Mouse (Mus musculus): ENCODE measurements around the gene Mosmo. TPM values are rescaled to one million over a fixed set of nuclear protein-coding genes. Genes with fewer than 3 reads are reported as not detected.
A peak's percentile ranks its signal among the peaks of the same experiment; 100 is the strongest.

The Mosmo gene
- polyA plus RNA-seq (2016; fragmentation: Nextera tagmentation; extraction: Ambion mirVana): 14.7 and 18.3 TPM in 2 replicates

GRCm38 (mm10) chr7:120677001-120677643, at the start of gene Mosmo:
Mosmo (plus strand) TSS chr7:120677618.
- Histone ChIP-seq H3K9ac (replicated peaks) (peak within 1 kb of the TSS; percentile 93), H3K4me2 (replicated peaks) (peak within 1 kb of the TSS; percentile 75), H3K36me3 (no peaks in the 10 kb centered on the region), H3K4me1 (peaks cover 28% of the 10 kb centered on the region), H3K27me3 (no peaks in the 10 kb centered on the region), H3K4me3 (peak within 1 kb of the TSS; percentile 89), H3K9me3 (no peaks in the 10 kb centered on the region), H3K27ac (replicated peaks) (peak within 1 kb of the TSS; percentile 83)
- peak; percentile 99 for ATAC-seq (ENCODE audit: low FRiP score, low read depth)
- WGBS: 1% methylated on average over 23 of the region's 44 CpGs

GRCm38 (mm10) chr7:120632518-120632917, 44.9 kb upstream of the Mosmo start:
- Histone ChIP-seq H3K27ac (replicated peaks) (no peak overlapping the region), H3K9me3 (no peaks in the 10 kb centered on the region), H3K4me3 (no peak overlapping the region), H3K4me2 (replicated peaks) (no peak overlapping the region), H3K4me1 (peaks cover 18% of the 10 kb centered on the region), H3K27me3 (no peaks in the 10 kb centered on the region), H3K36me3 (no peaks in the 10 kb centered on the region), H3K9ac (replicated peaks) (no peak overlapping the region)
- no peak for ATAC-seq (ENCODE audit: low FRiP score, low read depth)
- 74% methylated on average over 1 of the region's 1 CpGs for WGBS

GRCm38 (mm10) chr7:120634301-120634700, 43.1 kb upstream of the Mosmo start:
- no peak for ATAC-seq (ENCODE audit: low FRiP score, low read depth)
- peak overlapping the region; percentile 92 for H3K9ac ChIP-seq (replicated peaks)
- peak overlapping the region; percentile 86; the same call in 1 of the 2 replicates for H3K27ac ChIP-seq (replicated peaks)
- peak overlapping the region; percentile 86 for H3K4me2 ChIP-seq (replicated peaks)
- H3K4me3 ChIP-seq: peak overlapping the region; percentile 94
- H3K36me3 ChIP-seq: peaks cover 11% of the 10 kb centered on the region
- no peaks in the 10 kb centered on the region for H3K9me3 ChIP-seq
- WGBS: 10% methylated on average over 9 of the region's 9 CpGs
- H3K27me3 ChIP-seq: no peaks in the 10 kb centered on the region
- peaks cover 18% of the 10 kb centered on the region for H3K4me1 ChIP-seq

DNA sequence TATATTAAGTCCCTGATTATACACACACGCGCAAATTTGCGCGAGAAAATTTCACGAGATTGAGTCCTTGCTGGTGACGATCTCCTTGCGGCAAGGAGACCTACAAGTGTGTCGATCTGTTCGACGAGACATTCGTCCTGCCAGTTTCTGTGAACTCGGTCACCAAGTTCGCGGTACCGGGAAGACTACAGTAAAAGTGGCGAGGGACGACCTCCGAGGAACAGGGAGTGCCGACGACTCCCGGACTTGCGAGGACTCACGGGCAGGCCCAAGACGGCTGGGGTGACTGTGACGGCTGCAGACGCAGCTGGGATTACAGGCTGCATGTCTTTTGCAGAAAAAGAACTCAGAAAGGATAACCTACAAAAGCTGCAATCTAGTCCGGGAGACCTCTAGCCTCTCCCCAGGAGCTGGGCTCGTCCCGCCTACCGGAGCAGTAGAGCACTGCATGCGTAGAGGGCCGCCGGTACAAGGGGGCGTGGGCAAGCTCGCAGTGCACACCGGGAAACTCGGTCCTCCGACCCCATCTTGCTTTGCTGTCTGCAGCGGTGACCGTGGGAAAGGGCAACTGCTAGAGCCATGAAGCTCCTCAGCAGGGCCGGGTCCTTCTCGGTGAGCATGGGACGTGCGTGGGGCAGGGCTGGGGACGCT, 42.6 kb upstream of the Mosmo start, which contains the start of gene Uqcrc2:
TSS of gene Uqcrc2 (plus strand) at position 466 of the 651 bp plus-strand sequence.
- WGBS: under 1% methylated on average over 45 of the region's 45 CpGs
- H3K9me3 ChIP-seq: no peaks in the 10 kb centered on the region
- H3K4me2 ChIP-seq (replicated peaks): peak within 1 kb of the TSS; percentile 86
- H3K9ac ChIP-seq (replicated peaks): peak within 1 kb of the TSS; percentile 92
- peaks cover 18% of the 10 kb centered on the region for H3K4me1 ChIP-seq
- peaks cover 17% of the 10 kb centered on the region for H3K36me3 ChIP-seq
- peak; percentile 99 for ATAC-seq (ENCODE audit: low FRiP score, low read depth)
- no peaks in the 10 kb centered on the region for H3K27me3 ChIP-seq
- H3K27ac ChIP-seq (replicated peaks): peak within 1 kb of the TSS; percentile 86
- peak within 1 kb of the TSS; percentile 94 for H3K4me3 ChIP-seq

DNA sequence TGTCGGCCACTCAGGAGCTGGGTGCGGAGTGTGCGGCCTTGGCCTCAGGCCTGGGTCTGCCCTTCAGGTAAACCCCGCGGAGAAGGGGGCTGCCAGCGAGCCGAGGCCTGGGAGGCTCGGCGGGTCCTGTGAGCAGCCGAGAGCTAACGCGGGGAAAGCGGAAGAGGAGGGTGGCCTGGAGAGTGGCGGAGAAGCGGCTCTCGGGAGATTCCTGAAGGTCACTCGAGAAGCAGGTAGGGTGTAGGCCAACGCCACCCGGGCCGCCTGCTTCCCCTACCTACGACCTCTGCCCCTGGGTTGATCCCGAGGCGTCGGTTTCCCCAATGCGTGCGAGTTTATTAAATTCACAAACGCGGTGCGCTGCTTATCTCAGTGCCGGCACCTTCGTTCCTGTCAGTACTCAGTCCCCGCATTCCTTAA, 42.0 kb upstream of the Mosmo start:
- H3K9ac ChIP-seq (replicated peaks): peak overlapping the region; percentile 92
- H3K4me2 ChIP-seq (replicated peaks): peak overlapping the region; percentile 86
- ATAC-seq (ENCODE audit: low FRiP score, low read depth): peak; percentile 89
- H3K27me3 ChIP-seq: no peaks in the 10 kb centered on the region
- H3K36me3 ChIP-seq: peaks cover 22% of the 10 kb centered on the region
- H3K4me1 ChIP-seq: peaks cover 18% of the 10 kb centered on the region
- H3K27ac ChIP-seq (replicated peaks): peak overlapping the region; percentile 86
- H3K9me3 ChIP-seq: no peaks in the 10 kb centered on the region
- H3K4me3 ChIP-seq: peak overlapping the region; percentile 94
- under 1% methylated on average over 32 of the region's 32 CpGs for WGBS

DNA sequence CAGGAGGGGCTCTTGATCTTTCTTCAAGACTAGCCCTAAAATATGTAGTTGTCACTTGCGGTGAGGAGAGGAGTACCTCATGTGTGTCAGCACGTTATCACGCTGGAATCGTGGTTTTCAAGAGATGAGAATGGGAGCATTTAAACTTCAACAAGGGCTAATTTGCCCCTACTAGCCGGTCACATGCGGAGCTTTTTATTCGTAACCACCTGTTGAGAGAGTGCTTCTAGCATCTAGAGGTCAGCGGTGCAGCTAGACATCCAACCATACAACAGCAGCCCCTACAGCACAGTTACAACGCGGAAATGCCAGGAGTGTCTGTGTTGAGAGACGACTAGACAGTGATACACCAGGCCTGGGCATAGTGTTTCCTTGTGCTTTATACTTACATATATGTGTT, 41.6 kb upstream of the Mosmo start:
- Histone ChIP-seq H3K4me1 (peaks cover 18% of the 10 kb centered on the region), H3K9me3 (no peaks in the 10 kb centered on the region), H3K4me2 (replicated peaks) (peak overlapping the region; percentile 86), H3K9ac (replicated peaks) (peak overlapping the region; percentile 92), H3K4me3 (peak overlapping the region; percentile 94), H3K27ac (replicated peaks) (no peak overlapping the region), H3K27me3 (no peaks in the 10 kb centered on the region), H3K36me3 (peaks cover 25% of the 10 kb centered on the region)
- no peak for ATAC-seq (ENCODE audit: low FRiP score, low read depth)
- under 1% methylated on average over 11 of the region's 11 CpGs for WGBS

GRCm38 (mm10) chr7:120643217-120643616, 34.2 kb upstream of the Mosmo start:
- Histone ChIP-seq H3K36me3 (peaks cover 72% of the 10 kb centered on the region), H3K4me1 (no peaks in the 10 kb centered on the region), H3K4me3 (no peak overlapping the region), H3K9me3 (no peaks in the 10 kb centered on the region), H3K27me3 (no peaks in the 10 kb centered on the region), H3K27ac (replicated peaks) (no peak overlapping the region), H3K4me2 (replicated peaks) (no peak overlapping the region), H3K9ac (replicated peaks) (no peak overlapping the region)
- WGBS: 65% methylated on average over 4 of the region's 4 CpGs
- no peak for ATAC-seq (ENCODE audit: low FRiP score, low read depth)

GRCm38 (mm10) chr7:120647849-120648248, 29.6 kb upstream of the Mosmo start:
- no peak for ATAC-seq (ENCODE audit: low FRiP score, low read depth)
- no peak overlapping the region for H3K4me3 ChIP-seq
- no peak overlapping the region for H3K27ac ChIP-seq (replicated peaks)
- H3K4me1 ChIP-seq: no peaks in the 10 kb centered on the region
- H3K9me3 ChIP-seq: no peaks in the 10 kb centered on the region
- peaks cover 82% of the 10 kb centered on the region for H3K36me3 ChIP-seq
- H3K9ac ChIP-seq (replicated peaks): no peak overlapping the region
- no peaks in the 10 kb centered on the region for H3K27me3 ChIP-seq
- H3K4me2 ChIP-seq (replicated peaks): no peak overlapping the region
- 94% methylated on average over 2 of the region's 2 CpGs for WGBS

GRCm38 (mm10) chr7:120662079-120662478, 15.3 kb upstream of the Mosmo start:
- peaks cover 33% of the 10 kb centered on the region for H3K36me3 ChIP-seq
- H3K27ac ChIP-seq (replicated peaks): no peak overlapping the region
- no peak overlapping the region for H3K4me3 ChIP-seq
- ATAC-seq (ENCODE audit: low FRiP score, low read depth): no peak
- H3K9ac ChIP-seq (replicated peaks): no peak overlapping the region
- H3K9me3 ChIP-seq: no peaks in the 10 kb centered on the region
- 96% methylated on average over 4 of the region's 4 CpGs for WGBS
- H3K4me1 ChIP-seq: no peaks in the 10 kb centered on the region
- H3K27me3 ChIP-seq: no peaks in the 10 kb centered on the region
- no peak overlapping the region for H3K4me2 ChIP-seq (replicated peaks)

- 26% methylated on average over 14 of the region's 14 CpGs for WGBS
These were observed 7.1 kb upstream of the Mosmo start, which contains the start of gene Pdzd9 for GRCm38 (mm10) chr7:120670153-120670875. Pdzd9 (minus strand) TSS chr7:120670343.

DNA sequence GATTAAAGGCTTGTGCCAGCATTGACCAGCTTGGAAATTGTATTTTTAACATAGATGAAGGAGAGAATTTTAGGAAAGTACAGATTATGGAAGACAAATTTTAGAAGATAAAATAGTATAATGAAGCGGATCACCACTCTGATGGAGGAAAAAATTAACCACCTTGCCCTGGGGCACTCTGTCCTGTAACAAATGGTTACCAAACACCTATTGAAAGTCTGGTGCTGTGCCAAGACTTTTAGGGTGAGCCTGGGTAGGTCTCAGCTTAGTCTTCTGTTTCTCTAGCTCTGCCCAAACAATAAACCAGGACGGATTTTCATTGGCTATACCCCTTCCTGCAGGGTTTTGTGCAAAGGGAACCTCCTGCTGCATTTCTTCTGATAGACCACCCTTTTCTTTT, 6.1 kb upstream of the Mosmo start:
- ATAC-seq (ENCODE audit: low FRiP score, low read depth): no peak
- Histone ChIP-seq H3K9ac (replicated peaks) (no peak overlapping the region), H3K27me3 (no peaks in the 10 kb centered on the region), H3K9me3 (no peaks in the 10 kb centered on the region), H3K4me1 (peaks cover 2% of the 10 kb centered on the region; the same call in 1 of the 2 replicates), H3K36me3 (no peaks in the 10 kb centered on the region), H3K4me3 (no peak overlapping the region), H3K4me2 (replicated peaks) (no peak overlapping the region), H3K27ac (replicated peaks) (no peak overlapping the region)
- WGBS: 69% methylated on average over 2 of the region's 2 CpGs

More at GRCm38 (mm10) chr7:120670153-120670875, 7.1 kb upstream of the Mosmo start, which contains the start of gene Pdzd9:
- no peak within 1 kb of the TSS for H3K9ac ChIP-seq (replicated peaks)
- no peaks in the 10 kb centered on the region for H3K4me1 ChIP-seq
- H3K9me3 ChIP-seq: no peaks in the 10 kb centered on the region
- no peak within 1 kb of the TSS for H3K4me2 ChIP-seq (replicated peaks)
- H3K27me3 ChIP-seq: no peaks in the 10 kb centered on the region
- H3K36me3 ChIP-seq: no peaks in the 10 kb centered on the region
- peak; percentile 44; the same call in 1 of the 2 replicates for ATAC-seq (ENCODE audit: low FRiP score, low read depth)
- H3K4me3 ChIP-seq: no peak within 1 kb of the TSS
- H3K27ac ChIP-seq (replicated peaks): no peak within 1 kb of the TSS
